Mouse (Mus musculus) embryonic fibroblast, embryonic 13.5 days (primary cell): ENCODE results near the gene Polr3c. TPM values are rescaled to one million over a fixed set of nuclear protein-coding genes. Genes with fewer than 3 reads are reported as not detected.
A peak's percentile ranks its signal among the peaks of the same experiment; 100 is the strongest.
"Not testable (repeated sequence)": the region's sequence is repeated elsewhere in the genome, so short reads cannot be mapped to it uniquely, and the experiment has no call there.

ENCODE experiments used
- H3K27ac ChIP-seq: 2 replicates; pipeline ENCODE4 v1.5.1; 2012; ENCODE audit warnings: low read length, control low read depth, inconsistent platforms; ENCODE audit not compliant: insufficient read depth
- H3K4me1 ChIP-seq: 2 replicates; pipeline ENCODE4 v1.6.1; 2011; ENCODE audit warnings: low read length; ENCODE audit not compliant: control insufficient read depth, insufficient read depth
- H3K4me3 ChIP-seq: 2 replicates; pipeline ENCODE4 v1.5.1; 2011; ENCODE audit warnings: mild to moderate bottlenecking, control low read depth, low read length; ENCODE audit not compliant: insufficient read depth
- CTCF ChIP-seq: IDR thresholded peaks from 2 replicates; pipeline ENCODE4 v1.5.1; 2011; ENCODE audit warnings: mild to moderate bottlenecking, control low read depth, low read length, moderate library complexity, borderline replicate concordance; ENCODE audit not compliant: insufficient read depth
- POLR2A ChIP-seq: IDR thresholded peaks from 2 replicates; pipeline ENCODE4 v1.6.1; 2011; ENCODE audit warnings: low read depth, mild to moderate bottlenecking, control low read depth, low read length, moderate library complexity
- polyA plus RNA-seq: library from polyadenylated mRNA; stranded (reverse); fragments of >200 nt; gene quantifications from 2 replicates; pipeline ENCODE4 v1.2.4, GENCODE M21; 2011; ENCODE audit warnings: low read depth; ENCODE audit not compliant: missing spikeins, insufficient read length

Gene Polr3c
- 28.3 and 35.1 TPM in 2 replicates for polyA plus RNA-seq

DNA sequence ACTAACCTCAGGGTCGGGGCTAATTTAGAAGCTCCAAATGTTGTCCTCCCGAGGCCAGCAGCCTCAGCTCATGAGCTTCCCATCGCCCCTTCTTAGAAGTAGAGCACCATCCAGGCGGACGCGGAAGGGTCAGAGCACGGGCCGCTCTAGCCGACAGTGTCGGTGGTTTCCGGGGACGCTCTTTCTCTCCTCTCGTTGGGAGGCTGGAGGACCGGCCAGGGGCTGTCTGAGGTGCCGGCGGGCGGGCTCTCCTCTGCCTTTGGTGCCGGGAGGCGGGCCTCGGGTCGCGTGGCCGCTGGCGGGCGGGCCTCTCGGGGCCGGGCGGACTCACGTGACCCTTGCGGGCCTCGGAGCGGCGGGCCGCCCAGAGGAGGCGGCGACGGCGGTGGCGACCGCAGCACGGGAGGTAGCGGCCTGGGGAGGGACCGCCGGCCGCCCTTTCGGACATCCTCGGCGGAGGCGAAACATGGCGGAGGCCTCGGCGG lies at the start of gene Polr3c, which contains the start of gene Rnf115:
Gene Polr3c (minus strand): TSS at position 286 of the 485 bp plus-strand sequence.
Gene Rnf115 (plus strand): TSS at position 322 of the 485 bp plus-strand sequence.
- Histone ChIP-seq H3K27ac (peak within 1 kb of the TSS; percentile 70), H3K4me1 (peaks cover 6% of the 10 kb centered on the region; the same call in 1 of the 2 replicates), H3K4me3 (peak within 1 kb of the TSS; percentile 94)
- TF ChIP-seq POLR2A (peak; percentile 81), CTCF (no peak)

DNA sequence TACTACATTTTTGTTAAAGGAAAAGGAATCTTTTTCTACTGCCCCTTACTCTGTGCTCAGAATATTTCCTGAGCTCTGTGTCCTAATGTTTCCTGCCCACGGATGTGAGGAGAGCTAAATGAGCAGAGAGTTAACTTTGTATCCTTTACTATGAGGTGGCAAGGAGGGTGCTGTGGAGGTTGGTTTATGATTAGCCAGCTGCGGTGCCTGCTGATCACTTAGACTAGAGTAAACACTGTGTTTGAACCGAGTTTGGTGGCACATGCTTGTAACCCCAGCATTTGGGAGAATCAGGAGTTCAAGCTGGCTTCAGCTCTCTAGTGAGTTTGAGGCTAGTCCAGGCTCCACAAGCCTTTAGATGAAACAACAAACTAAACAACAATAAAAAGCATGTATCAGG lies 49.7 kb upstream of the Polr3c start:
- Histone ChIP-seq H3K4me3 (no peak overlapping the region), H3K4me1 (no peaks in the 10 kb centered on the region), H3K27ac (no peak overlapping the region)
- TF ChIP-seq POLR2A (no peak), CTCF (no peak)

DNA sequence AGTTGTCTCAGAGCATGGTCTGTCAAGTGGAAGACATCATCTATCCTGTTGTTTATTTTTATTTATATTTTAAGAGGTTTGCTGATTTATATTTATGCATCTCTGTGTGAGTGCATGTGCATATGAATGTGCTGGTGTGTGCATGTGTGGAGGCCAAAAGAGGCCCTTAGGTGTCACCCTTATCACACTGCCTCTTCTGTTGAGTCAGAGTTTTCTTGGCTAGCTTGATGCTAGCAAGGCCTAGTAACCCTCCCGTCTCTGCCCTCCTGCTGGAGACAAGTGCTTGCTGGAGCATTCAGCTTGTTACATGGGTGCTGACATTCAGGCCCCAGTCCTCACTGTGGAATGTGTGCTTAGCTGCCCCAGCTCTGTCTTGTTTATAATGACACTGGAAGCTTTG lies 45.5 kb upstream of the Polr3c start:
- Histone ChIP-seq H3K27ac (no peak overlapping the region), H3K4me3 (no peak overlapping the region), H3K4me1 (no peaks in the 10 kb centered on the region)
- TF ChIP-seq CTCF (no peak), POLR2A (no peak)

DNA sequence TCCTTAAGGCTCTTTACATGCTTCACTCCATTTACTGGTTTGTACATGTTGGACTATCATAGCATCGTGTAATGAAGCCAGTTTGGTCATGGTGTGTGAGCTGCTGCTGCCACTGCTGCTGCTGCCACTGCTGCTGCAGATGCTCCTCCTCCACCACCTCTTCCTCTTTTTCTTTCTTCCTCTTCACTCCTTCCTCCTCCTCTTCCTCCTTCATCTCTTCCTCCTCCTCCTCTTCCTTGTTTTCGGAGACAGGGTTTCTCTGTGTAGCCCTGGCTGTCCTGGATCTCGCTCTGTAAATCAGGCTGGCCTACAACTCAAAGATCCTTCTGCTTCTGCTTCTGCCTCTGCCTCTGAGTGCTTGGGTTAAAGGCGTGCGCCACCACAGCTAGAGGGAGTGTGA lies 42.5 kb upstream of the Polr3c start:
- TF ChIP-seq POLR2A (no peak), CTCF (no peak)
- Histone ChIP-seq H3K4me3 (no peak overlapping the region), H3K27ac (no peak overlapping the region), H3K4me1 (no peaks in the 10 kb centered on the region)

DNA sequence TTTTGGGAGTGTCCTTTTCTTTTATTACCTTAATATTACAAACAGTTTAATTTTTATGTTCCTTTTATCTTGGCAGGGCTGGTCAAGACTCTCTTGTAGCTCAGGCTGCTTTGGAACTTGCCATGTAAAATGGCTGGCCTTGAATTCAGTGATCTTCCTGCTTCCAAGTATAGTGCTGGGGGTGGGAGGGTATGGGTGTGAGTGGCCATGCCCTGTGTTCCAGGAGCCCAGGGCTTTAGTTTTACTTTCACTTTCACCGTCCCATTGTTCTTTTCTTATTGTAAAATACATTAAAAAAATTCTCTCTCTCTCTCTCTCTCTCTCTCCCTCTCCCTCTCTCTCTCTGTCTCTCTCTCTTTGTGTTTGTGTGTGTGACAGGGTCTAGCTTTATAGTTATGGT lies 37.1 kb upstream of the Polr3c start:
- H3K4me1 ChIP-seq: no peaks in the 10 kb centered on the region
- no peak overlapping the region for H3K4me3 ChIP-seq
- no peak overlapping the region for H3K27ac ChIP-seq
- TF ChIP-seq POLR2A (no peak), CTCF (no peak)

DNA sequence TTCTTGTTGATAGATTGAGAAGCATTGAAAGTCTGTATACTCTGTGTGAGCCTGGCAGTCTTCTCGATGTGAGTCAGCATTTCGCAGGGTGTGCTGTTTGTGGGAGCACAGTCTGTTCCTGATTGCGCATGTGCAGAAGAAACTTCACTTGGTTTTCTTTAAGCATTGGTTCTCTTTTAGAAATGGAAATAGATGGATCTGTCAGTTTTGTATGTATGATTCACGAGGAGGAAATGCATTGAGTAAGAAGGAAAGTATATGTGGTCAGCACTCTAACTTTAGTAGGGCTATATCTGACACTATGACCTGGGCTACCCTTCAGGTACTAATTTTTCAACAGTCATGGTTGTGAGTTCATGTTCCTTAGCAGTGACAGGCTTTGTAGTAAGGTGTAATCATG lies 32.3 kb upstream of the Polr3c start:
- Histone ChIP-seq H3K27ac (no peak overlapping the region), H3K4me1 (no peaks in the 10 kb centered on the region), H3K4me3 (no peak overlapping the region)
- TF ChIP-seq CTCF (no peak), POLR2A (no peak)

DNA sequence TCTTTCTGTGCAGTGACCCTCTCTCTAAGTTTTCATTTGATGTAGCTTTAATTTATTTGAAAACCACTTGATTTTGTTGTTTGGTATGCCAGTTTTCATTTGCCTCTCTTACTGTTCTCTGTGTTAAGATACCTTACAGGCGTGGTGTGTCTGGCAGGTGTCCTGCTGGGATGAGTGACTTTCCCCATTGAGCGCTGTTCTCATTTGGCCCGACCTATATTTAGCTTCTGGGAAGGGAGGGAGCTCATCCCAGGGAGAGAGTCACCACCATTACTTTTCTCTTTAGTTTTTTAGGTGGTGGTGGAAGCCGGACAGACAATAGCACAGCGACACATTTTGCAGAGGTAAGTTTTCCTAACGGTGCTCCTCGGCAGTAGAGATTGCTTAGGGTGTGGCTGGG lies 30.3 kb upstream of the Polr3c start:
- H3K4me3 ChIP-seq: no peak overlapping the region
- TF ChIP-seq POLR2A (no peak), CTCF (no peak)
- H3K4me1 ChIP-seq: no peaks in the 10 kb centered on the region
- no peak overlapping the region for H3K27ac ChIP-seq

DNA sequence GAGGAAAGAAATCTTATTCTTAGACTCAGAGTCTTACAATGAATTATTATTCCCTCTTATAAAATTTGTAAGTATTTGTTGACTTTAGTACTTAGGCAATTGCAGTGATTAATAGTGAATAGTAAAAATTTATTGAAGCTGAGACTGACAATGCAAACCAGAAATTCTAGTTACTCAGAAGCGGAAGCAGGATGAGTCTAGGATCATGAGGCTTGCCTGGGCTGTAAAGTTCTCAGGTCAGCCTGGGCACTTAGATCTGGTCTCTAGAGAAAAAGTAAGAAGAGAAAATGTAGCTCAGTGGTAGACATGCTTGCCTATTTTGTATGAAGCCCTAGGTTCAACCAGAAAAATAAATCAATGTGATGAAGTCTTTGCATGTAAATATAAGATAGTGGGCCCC lies 28.5 kb upstream of the Polr3c start:
- no peaks in the 10 kb centered on the region for H3K4me1 ChIP-seq
- no peak overlapping the region for H3K4me3 ChIP-seq
- no peak for TF ChIP-seq CTCF
- no peak for TF ChIP-seq POLR2A
- H3K27ac ChIP-seq: no peak overlapping the region

DNA sequence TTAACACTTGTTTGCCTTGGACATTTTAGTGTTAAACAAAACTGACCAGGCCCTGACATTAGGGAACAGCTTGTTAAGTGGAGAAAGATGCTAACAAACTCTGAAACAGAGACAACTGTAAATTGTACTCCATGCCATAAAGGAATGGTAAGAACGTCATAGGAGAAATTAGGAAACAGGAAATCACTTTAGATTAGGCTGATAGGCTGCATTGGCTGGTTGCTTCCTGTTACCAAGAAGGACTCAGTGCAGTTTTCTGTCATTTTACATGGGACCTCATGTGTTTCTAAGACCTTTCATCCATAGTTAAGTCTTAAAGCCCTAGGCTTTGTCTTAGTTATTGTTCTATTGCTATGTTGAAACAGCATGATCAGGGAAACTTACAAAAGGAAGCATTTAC lies 19.4 kb upstream of the Polr3c start:
- Histone ChIP-seq H3K4me3 (no peak overlapping the region), H3K4me1 (no peaks in the 10 kb centered on the region), H3K27ac (no peak overlapping the region)
- TF ChIP-seq CTCF (no peak), POLR2A (no peak)

DNA sequence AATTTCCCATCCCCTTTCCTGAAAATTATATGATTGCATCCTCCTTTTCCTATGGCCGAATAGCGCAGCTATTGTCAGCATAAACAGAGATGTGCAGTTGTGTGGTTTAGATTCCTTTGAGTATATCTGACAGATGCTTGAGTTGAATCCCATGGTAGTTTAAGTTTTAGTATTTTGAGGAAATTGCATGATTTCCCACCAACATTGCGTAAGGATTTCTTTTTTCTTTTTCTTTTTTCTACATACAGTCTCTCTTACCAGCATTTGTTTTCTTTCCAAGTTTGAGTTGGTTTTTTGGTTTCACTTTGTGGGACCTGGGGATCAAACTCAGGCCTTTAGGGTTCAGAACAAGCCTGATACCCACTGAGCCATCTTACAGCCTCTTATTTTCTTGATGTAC lies 16.9 kb upstream of the Polr3c start:
- Histone ChIP-seq H3K4me1 (no peaks in the 10 kb centered on the region), H3K27ac (no peak overlapping the region), H3K4me3 (no peak overlapping the region)
- TF ChIP-seq POLR2A: no peak
- no peak for TF ChIP-seq CTCF

DNA sequence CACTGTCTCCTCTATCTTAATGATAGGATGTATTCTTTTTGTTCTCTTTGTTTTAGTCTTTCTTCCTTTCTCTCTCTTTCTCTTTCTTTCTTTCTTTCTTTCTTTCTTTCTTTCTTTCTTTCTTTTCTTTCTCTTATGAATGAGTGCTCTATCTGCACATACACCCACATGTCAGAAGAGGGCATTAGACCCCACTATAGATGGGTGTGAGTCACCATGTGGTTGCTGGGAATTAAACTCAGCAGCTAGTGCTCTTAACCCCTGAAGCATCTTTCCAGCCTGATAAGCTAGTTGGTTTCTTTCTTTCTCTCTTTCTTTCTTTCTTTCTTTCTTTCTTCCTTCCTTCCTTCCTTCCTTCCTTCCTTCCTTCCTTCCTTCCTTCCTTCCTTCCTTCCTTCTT lies 12.9 kb upstream of the Polr3c start:
- not testable (repeated sequence) for H3K4me3 ChIP-seq, H3K4me1 ChIP-seq, H3K27ac ChIP-seq
